Mouse (Mus musculus): ENCODE measurements around the gene Sema6d. TPM values are rescaled to one million over a fixed set of nuclear protein-coding genes. Genes with fewer than 3 reads are reported as not detected.

Sema6d gene
- polyA plus RNA-seq, 1 experiment = 0.60 TPM

DNA sequence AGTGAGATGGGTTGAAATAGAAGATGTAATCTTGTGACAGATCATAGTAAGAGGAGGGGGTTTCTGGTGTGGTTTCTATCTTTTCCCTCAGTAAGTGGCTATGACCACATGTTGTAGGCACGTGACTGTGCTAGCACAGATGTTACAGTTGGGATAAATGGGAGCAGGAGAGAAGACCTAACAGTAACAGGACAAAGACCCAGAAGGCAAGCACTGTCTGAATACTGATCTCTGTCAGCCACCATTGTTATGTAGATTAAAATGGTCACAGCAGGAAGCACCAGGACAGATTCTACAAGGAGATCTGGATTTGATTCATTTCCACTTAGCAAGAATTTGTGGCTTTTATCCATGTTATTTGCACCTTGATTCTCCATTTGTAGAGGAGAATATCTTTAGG, 55.8 kb downstream of the Sema6d start:
- H3K4me1 ChIP-seq (ENCODE audit: control insufficient read depth, insufficient read depth, low read length) = no peaks in the 10 kb centered on the region
- no peaks in the 10 kb centered on the region; the same call in 1 of the 2 replicates for H3K27me3 ChIP-seq (ENCODE audit: control insufficient read depth, insufficient read depth, low read length, poor library complexity, severe bottlenecking)
- H3K9ac ChIP-seq (ENCODE audit: low read depth, poor library complexity, severe bottlenecking) = no peak overlapping the region
- TF ChIP-seq CTCF (IDR thresholded peaks at IDR 0.05; ENCODE audit: low read depth, low read length) = no peak
- TF ChIP-seq POLR2A (IDR thresholded peaks at IDR 0.05; ENCODE audit: insufficient read depth, low read length) = no peak
- TF ChIP-seq EP300 (IDR thresholded peaks at IDR 0.05; ENCODE audit: insufficient read depth, low read depth, low read length) = no peak
- H3K4me3 ChIP-seq (ENCODE audit: low read depth, low read length) = no peak overlapping the region
- H3K9me3 ChIP-seq (replicated peaks; ENCODE audit: control insufficient read depth, insufficient read depth, low read length, poor library complexity, severe bottlenecking) = no peaks in the 10 kb centered on the region
- H3K36me3 ChIP-seq (ENCODE audit: control insufficient read depth, insufficient read depth, low read length, poor library complexity, severe bottlenecking) = no peaks in the 10 kb centered on the region
- peak overlapping the region; percentile 51; the same call in 1 of the 2 replicates for H3K27ac ChIP-seq (ENCODE audit: insufficient read depth, low read length)

DNA sequence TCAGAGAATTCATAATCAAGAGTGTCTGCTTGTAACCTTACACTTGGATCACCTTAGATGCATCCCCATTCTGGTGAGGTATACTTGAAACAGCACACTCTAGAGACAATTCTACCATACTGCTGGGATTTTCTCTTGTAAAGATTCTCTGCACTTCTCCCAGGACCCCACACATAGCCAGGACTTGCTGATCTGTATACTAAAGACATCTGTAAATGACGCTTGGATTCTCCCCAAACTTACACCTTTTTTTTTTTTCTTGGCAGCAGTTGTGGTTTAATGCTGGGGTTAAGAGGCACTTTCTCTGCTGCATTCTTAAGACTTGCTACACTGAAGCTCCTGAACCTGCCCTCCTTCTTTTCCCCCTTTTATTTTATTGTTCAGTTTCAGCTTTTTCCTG, 68.4 kb downstream of the Sema6d start:
- no peaks in the 10 kb centered on the region for H3K27me3 ChIP-seq (ENCODE audit: control insufficient read depth, insufficient read depth, low read length, poor library complexity, severe bottlenecking)
- no peaks in the 10 kb centered on the region for H3K9me3 ChIP-seq (replicated peaks; ENCODE audit: control insufficient read depth, insufficient read depth, low read length, poor library complexity, severe bottlenecking)
- H3K4me3 ChIP-seq (ENCODE audit: low read depth, low read length) = no peak overlapping the region
- H3K36me3 ChIP-seq (ENCODE audit: control insufficient read depth, insufficient read depth, low read length, poor library complexity, severe bottlenecking) = no peaks in the 10 kb centered on the region
- no peak overlapping the region for H3K27ac ChIP-seq (ENCODE audit: insufficient read depth, low read length)
- TF ChIP-seq EP300 (IDR thresholded peaks at IDR 0.05; ENCODE audit: insufficient read depth, low read depth, low read length) (no peak), POLR2A (IDR thresholded peaks at IDR 0.05; ENCODE audit: insufficient read depth, low read length) (no peak), CTCF (IDR thresholded peaks at IDR 0.05; ENCODE audit: low read depth, low read length) (no peak)
- no peaks in the 10 kb centered on the region for H3K4me1 ChIP-seq (ENCODE audit: control insufficient read depth, insufficient read depth, low read length)
- H3K9ac ChIP-seq (ENCODE audit: low read depth, poor library complexity, severe bottlenecking) = no peak overlapping the region

DNA sequence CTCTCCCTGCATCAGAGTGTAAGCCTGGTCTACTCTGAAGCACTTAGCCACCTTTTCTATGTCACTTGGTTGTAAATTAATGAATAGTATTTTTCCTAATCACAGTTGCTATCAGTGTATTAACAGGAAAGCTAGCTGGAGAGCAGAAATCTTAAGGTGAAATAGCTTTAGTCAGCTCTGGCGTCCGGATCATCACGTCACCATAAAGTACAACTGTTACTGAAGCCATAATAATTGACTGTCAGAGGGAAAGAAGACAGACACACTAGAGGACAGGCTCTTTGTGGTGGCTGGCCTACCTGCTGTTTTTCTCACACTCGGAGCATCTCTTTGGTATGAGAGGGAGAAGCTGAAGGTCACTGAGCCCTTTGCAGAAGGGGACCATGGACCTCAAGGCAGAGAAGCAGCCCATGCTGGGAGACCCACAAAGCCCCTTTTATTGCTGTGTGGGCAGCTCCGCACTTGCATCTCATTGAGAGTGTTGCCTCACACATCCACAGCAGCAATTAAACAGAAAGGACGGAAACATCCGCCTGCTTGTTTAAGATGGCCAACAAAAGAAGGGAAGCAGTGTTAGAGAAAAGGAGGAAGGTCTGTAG, 72.3 kb downstream of the Sema6d start:
- Histone ChIP-seq H3K4me3 (ENCODE audit: low read depth, low read length) (no peak overlapping the region), H3K9ac (ENCODE audit: low read depth, poor library complexity, severe bottlenecking) (no peak overlapping the region), H3K27ac (ENCODE audit: insufficient read depth, low read length) (no peak overlapping the region), H3K9me3 (replicated peaks; ENCODE audit: control insufficient read depth, insufficient read depth, low read length, poor library complexity, severe bottlenecking) (no peaks in the 10 kb centered on the region), H3K36me3 (ENCODE audit: control insufficient read depth, insufficient read depth, low read length, poor library complexity, severe bottlenecking) (no peaks in the 10 kb centered on the region), H3K27me3 (ENCODE audit: control insufficient read depth, insufficient read depth, low read length, poor library complexity, severe bottlenecking) (no peaks in the 10 kb centered on the region), H3K4me1 (ENCODE audit: control insufficient read depth, insufficient read depth, low read length) (no peaks in the 10 kb centered on the region)
- TF ChIP-seq EP300 (IDR thresholded peaks at IDR 0.05; ENCODE audit: insufficient read depth, low read depth, low read length) (no peak), POLR2A (IDR thresholded peaks at IDR 0.05; ENCODE audit: insufficient read depth, low read length) (no peak), CTCF (IDR thresholded peaks at IDR 0.05; ENCODE audit: low read depth, low read length) (no peak)

DNA sequence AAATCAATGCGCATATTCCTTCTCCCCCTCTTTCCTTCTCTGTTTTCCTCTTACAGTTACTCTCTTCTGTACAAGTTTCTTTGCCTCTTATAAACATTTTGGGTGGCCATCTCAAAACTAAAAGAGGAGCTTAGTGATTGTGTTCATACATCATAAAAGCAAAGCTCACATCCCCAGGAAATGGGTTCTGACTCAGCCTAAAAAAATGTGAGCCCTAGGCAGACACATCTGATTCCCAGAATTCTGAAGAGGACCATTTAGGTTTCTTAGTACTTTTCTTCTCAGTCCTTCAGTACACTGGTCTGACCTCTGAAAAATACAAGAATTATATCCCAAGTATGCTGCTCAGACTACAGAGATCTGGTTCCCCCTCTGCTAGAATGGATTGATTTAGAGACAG, 78.6 kb downstream of the Sema6d start:
- H3K27ac ChIP-seq (ENCODE audit: insufficient read depth, low read length) = no peak overlapping the region
- no peaks in the 10 kb centered on the region; the same call in 1 of the 2 replicates for H3K9me3 ChIP-seq (replicated peaks; ENCODE audit: control insufficient read depth, insufficient read depth, low read length, poor library complexity, severe bottlenecking)
- no peak for TF ChIP-seq POLR2A (IDR thresholded peaks at IDR 0.05; ENCODE audit: insufficient read depth, low read length)
- TF ChIP-seq EP300 (IDR thresholded peaks at IDR 0.05; ENCODE audit: insufficient read depth, low read depth, low read length) = no peak
- TF ChIP-seq CTCF (IDR thresholded peaks at IDR 0.05; ENCODE audit: low read depth, low read length) = no peak
- H3K4me1 ChIP-seq (ENCODE audit: control insufficient read depth, insufficient read depth, low read length) = no peaks in the 10 kb centered on the region
- H3K4me3 ChIP-seq (ENCODE audit: low read depth, low read length) = no peak overlapping the region
- H3K36me3 ChIP-seq (ENCODE audit: control insufficient read depth, insufficient read depth, low read length, poor library complexity, severe bottlenecking) = no peaks in the 10 kb centered on the region
- no peak overlapping the region for H3K9ac ChIP-seq (ENCODE audit: low read depth, poor library complexity, severe bottlenecking)
- no peaks in the 10 kb centered on the region for H3K27me3 ChIP-seq (ENCODE audit: control insufficient read depth, insufficient read depth, low read length, poor library complexity, severe bottlenecking)

DNA sequence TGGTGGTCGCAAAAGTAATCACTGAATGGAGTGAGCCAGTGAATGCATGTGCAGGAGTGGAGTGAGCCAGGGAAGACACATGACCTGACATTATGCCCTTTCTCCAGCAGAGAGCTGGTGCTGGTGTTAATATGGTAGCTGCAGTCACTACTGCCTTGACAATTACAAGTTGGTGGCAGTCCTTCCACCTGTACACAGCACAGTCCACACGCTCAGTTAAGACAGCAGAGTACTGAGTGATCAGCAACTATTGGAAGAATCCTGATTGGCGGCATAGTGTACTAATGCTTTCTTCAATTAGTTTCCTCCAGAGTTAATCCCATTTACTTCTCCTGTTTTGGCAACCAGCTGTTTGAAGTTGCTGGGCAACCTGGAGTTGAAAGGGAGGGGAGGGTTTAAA, 81.9 kb downstream of the Sema6d start:
- H3K4me1 ChIP-seq (ENCODE audit: control insufficient read depth, insufficient read depth, low read length) = no peaks in the 10 kb centered on the region
- TF ChIP-seq POLR2A (IDR thresholded peaks at IDR 0.05; ENCODE audit: insufficient read depth, low read length) (no peak), EP300 (IDR thresholded peaks at IDR 0.05; ENCODE audit: insufficient read depth, low read depth, low read length) (no peak), CTCF (IDR thresholded peaks at IDR 0.05; ENCODE audit: low read depth, low read length) (no peak)
- H3K36me3 ChIP-seq (ENCODE audit: control insufficient read depth, insufficient read depth, low read length, poor library complexity, severe bottlenecking) = no peaks in the 10 kb centered on the region
- no peak overlapping the region for H3K9ac ChIP-seq (ENCODE audit: low read depth, poor library complexity, severe bottlenecking)
- H3K9me3 ChIP-seq (replicated peaks; ENCODE audit: control insufficient read depth, insufficient read depth, low read length, poor library complexity, severe bottlenecking) = no peaks in the 10 kb centered on the region; the same call in 1 of the 2 replicates
- no peak overlapping the region for H3K27ac ChIP-seq (ENCODE audit: insufficient read depth, low read length)
- no peak overlapping the region for H3K4me3 ChIP-seq (ENCODE audit: low read depth, low read length)
- no peaks in the 10 kb centered on the region for H3K27me3 ChIP-seq (ENCODE audit: control insufficient read depth, insufficient read depth, low read length, poor library complexity, severe bottlenecking)

DNA sequence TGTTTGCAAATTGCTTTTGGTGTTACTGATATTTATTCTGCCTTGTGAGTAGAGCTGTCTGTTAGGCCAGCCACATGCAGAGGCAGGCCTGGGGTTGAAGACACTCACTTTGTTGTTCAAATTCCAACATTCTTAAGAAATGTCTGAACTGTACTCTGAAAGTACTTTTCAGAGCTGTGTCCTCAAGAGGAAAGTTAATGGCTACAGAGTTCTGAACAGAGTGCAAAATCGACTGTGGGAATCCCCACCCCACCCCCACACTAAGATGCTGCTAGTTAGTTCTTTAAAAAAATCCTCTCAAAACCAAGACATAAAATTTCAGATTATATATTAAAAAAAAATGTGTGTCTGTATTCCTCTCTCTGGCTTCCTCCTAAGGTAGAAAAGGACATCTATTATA, 86.5 kb downstream of the Sema6d start:
- Histone ChIP-seq H3K4me3 (ENCODE audit: low read depth, low read length) (no peak overlapping the region), H3K4me1 (ENCODE audit: control insufficient read depth, insufficient read depth, low read length) (no peaks in the 10 kb centered on the region), H3K27me3 (ENCODE audit: control insufficient read depth, insufficient read depth, low read length, poor library complexity, severe bottlenecking) (no peaks in the 10 kb centered on the region), H3K27ac (ENCODE audit: insufficient read depth, low read length) (no peak overlapping the region), H3K36me3 (ENCODE audit: control insufficient read depth, insufficient read depth, low read length, poor library complexity, severe bottlenecking) (no peaks in the 10 kb centered on the region), H3K9me3 (replicated peaks; ENCODE audit: control insufficient read depth, insufficient read depth, low read length, poor library complexity, severe bottlenecking) (peaks cover 5% of the 10 kb centered on the region; the same call in 1 of the 2 replicates), H3K9ac (ENCODE audit: low read depth, poor library complexity, severe bottlenecking) (no peak overlapping the region)
- TF ChIP-seq POLR2A (IDR thresholded peaks at IDR 0.05; ENCODE audit: insufficient read depth, low read length) (no peak), EP300 (IDR thresholded peaks at IDR 0.05; ENCODE audit: insufficient read depth, low read depth, low read length) (no peak), CTCF (IDR thresholded peaks at IDR 0.05; ENCODE audit: low read depth, low read length) (no peak)

Data from ES-Bruce4 (cell line).